Mouse (Mus musculus): ENCODE data around the gene Tro. TPM values are rescaled to one million over a fixed set of nuclear protein-coding genes. Genes with fewer than 3 reads are reported as not detected.

Gene Tro
- polyA plus RNA-seq (2012; fragmentation: generic; extraction: Trizol): 0.08 TPM

DNA sequence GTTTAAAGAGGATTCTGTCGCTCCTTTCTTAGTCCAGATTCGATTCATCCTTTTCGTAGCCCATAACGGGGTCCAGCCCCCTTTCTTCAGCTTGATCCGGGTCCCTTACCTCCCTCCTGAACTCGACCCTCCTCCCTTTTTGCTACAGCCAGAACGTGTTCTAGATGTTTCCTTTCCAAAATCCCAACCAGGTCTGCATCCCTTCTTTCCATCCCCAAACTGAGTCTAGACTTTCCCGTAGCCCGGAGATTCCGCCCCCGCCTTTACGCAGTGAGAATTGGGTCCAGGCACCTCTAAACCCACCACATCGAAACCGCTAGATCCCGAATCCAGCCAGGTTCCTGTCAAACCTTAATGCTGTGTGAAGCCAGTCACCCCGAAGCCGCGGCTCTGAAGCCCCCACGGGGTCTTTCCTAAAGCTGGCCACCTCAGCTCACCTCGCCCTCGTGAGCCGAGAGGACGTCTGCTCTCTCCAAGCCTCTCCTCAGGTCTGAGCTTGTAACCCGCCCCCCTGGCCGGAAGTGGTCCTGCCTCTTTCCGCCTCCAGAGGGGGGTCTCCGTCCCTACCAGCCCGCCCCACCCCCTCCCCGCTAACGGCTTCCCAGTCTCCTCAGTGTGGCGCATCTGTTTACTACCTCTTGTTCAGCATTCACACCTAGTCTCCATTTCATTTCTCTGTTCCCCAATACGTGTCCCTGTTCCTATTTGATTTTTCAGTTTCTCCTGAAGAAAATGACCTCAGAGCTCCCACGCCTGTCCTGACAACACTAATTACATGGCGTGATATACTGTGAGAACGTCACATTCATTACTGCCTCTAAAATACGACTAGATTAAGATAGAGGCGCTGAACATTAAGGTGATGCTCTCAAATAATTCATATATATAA is at the start of gene Tro:
Gene Tro, minus strand, starts transcription at position 676 of the 889 bp plus-strand sequence.
- no peak within 1 kb of the TSS for H3K4me2 ChIP-seq (ENCODE audit: low read depth)
- no peak within 1 kb of the TSS for H3K4me3 ChIP-seq
- TF ChIP-seq MAX (IDR thresholded peaks at IDR 0.05; ENCODE audit: low read depth): no peak
- H3K79me2 ChIP-seq (ENCODE audit: control insufficient read depth, insufficient read depth): no peaks in the 10 kb centered on the region
- H3ac ChIP-seq (ENCODE audit: control insufficient read depth, insufficient read length): no peak within 1 kb of the TSS
- no peaks in the 10 kb centered on the region for H3K36me3 ChIP-seq (ENCODE audit: control insufficient read depth, insufficient read depth)
- peaks cover 7% of the 10 kb centered on the region for H3K27me3 ChIP-seq (ENCODE audit: control insufficient read depth, insufficient read depth, insufficient read length)

DNA sequence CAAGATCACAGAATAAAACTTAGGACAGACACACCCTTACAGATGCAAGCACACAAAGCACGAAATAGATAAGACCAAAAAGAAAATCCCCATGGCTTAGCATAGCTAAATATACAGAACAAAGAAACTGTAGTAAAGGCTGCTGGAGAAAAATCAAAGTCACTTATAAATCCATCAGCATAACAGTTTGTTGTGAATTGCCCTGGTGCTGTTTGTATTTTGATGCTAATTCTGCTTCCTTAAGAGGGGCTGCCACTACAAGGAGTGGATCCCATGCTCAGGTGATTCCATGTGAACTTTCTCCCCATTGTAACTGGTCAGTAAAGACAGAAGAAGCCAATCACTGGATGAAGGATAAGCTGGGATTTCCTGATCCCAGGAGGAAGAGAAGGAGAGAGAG is 20.1 kb upstream of the Tro start:
- H3ac ChIP-seq (ENCODE audit: control insufficient read depth, insufficient read length): no peak overlapping the region
- no peak for TF ChIP-seq MYOG (IDR thresholded peaks at IDR 0.05; ENCODE audit: control insufficient read depth in 1 of 3, insufficient read depth in 1 of 3, insufficient read length in 2 of 3, low read depth in 2 of 3)
- TF ChIP-seq SRF (IDR thresholded peaks at IDR 0.05; ENCODE audit: control insufficient read depth, insufficient read length, low read depth): no peak
- TF ChIP-seq POLR2AphosphoS2 (IDR thresholded peaks at IDR 0.05; ENCODE audit: insufficient read length, low read depth): no peak
- no peak for TF ChIP-seq CEBPB (IDR thresholded peaks at IDR 0.05; ENCODE audit: insufficient read depth, poor library complexity, severe bottlenecking)
- TF ChIP-seq MAX (IDR thresholded peaks at IDR 0.05; ENCODE audit: low read depth): no peak
- TF ChIP-seq MYOD1 (IDR thresholded peaks at IDR 0.05; ENCODE audit: control insufficient read depth in 1 of 3, insufficient read length in 2 of 3, low read depth in 2 of 3): no peak
- TF ChIP-seq USF1 (IDR thresholded peaks at IDR 0.05; ENCODE audit: low read depth): no peak
- TF ChIP-seq POLR2A (IDR thresholded peaks at IDR 0.05; ENCODE audit: insufficient read length, low read depth): no peak
- TF ChIP-seq TCF12 (IDR thresholded peaks at IDR 0.05; ENCODE audit: insufficient read depth, poor library complexity, severe bottlenecking): no peak
- no peak for TF ChIP-seq TCF3 (IDR thresholded peaks at IDR 0.05; ENCODE audit: insufficient read length, low read depth)
- no peak for TF ChIP-seq REST (IDR thresholded peaks at IDR 0.05; ENCODE audit: insufficient read depth, insufficient read length)
- TF ChIP-seq E2F4 (IDR thresholded peaks at IDR 0.05; ENCODE audit: insufficient read depth): no peak

DNA sequence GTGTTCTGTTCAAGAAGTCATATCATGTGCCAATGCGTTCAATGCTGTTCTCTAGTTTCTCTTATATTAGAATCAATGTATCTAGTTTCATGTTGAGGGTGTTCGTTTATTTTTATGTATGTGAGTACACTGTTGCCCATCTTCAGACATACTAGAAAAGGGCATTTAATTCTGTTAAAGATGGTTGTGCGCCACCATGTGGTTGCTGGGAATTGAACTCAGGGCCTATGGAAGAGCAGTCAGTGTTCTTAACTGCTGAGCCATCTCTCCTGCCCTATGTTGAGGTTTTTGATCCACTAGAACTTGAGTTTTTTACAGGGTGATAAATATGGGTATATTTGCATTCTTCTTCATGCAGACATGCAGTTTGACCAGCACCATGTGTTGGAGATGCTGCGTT is 5.4 kb upstream of the Tro start:
- H3K79me2 ChIP-seq (ENCODE audit: control insufficient read depth, insufficient read depth): no peaks in the 10 kb centered on the region
- no peak overlapping the region for H3K4me3 ChIP-seq
- H3K36me3 ChIP-seq (ENCODE audit: control insufficient read depth, insufficient read depth): no peaks in the 10 kb centered on the region
- TF ChIP-seq MAX (IDR thresholded peaks at IDR 0.05; ENCODE audit: low read depth) (no peak), POLR2AphosphoS2 (IDR thresholded peaks at IDR 0.05; ENCODE audit: insufficient read length, low read depth) (no peak), CEBPB (IDR thresholded peaks at IDR 0.05; ENCODE audit: insufficient read depth, poor library complexity, severe bottlenecking) (no peak), REST (IDR thresholded peaks at IDR 0.05; ENCODE audit: insufficient read depth, insufficient read length) (no peak), E2F4 (IDR thresholded peaks at IDR 0.05; ENCODE audit: insufficient read depth) (no peak), MYOG (IDR thresholded peaks at IDR 0.05; ENCODE audit: control insufficient read depth in 1 of 3, insufficient read depth in 1 of 3, insufficient read length in 2 of 3, low read depth in 2 of 3) (no peak), TCF3 (IDR thresholded peaks at IDR 0.05; ENCODE audit: insufficient read length, low read depth) (no peak), TCF12 (IDR thresholded peaks at IDR 0.05; ENCODE audit: insufficient read depth, poor library complexity, severe bottlenecking) (no peak), POLR2A (IDR thresholded peaks at IDR 0.05; ENCODE audit: insufficient read length, low read depth) (no peak), USF1 (IDR thresholded peaks at IDR 0.05; ENCODE audit: low read depth) (no peak), MYOD1 (IDR thresholded peaks at IDR 0.05; ENCODE audit: control insufficient read depth in 1 of 3, insufficient read length in 2 of 3, low read depth in 2 of 3) (no peak), SRF (IDR thresholded peaks at IDR 0.05; ENCODE audit: control insufficient read depth, insufficient read length, low read depth) (no peak)
- H3K4me2 ChIP-seq (ENCODE audit: low read depth): no peak overlapping the region
- H3ac ChIP-seq (ENCODE audit: control insufficient read depth, insufficient read length): no peak overlapping the region
- H3K27me3 ChIP-seq (ENCODE audit: control insufficient read depth, insufficient read depth, insufficient read length): no peaks in the 10 kb centered on the region

More for the DNA sequence above, 20.1 kb upstream of the Tro start:
- H3K79me2 ChIP-seq (ENCODE audit: control insufficient read depth, insufficient read depth): no peaks in the 10 kb centered on the region
- no peaks in the 10 kb centered on the region for H3K36me3 ChIP-seq (ENCODE audit: control insufficient read depth, insufficient read depth)
- H3K4me2 ChIP-seq (ENCODE audit: low read depth): no peak overlapping the region
- H3K27me3 ChIP-seq (ENCODE audit: control insufficient read depth, insufficient read depth, insufficient read length): no peaks in the 10 kb centered on the region
- no peak overlapping the region for H3K4me3 ChIP-seq

DNA sequence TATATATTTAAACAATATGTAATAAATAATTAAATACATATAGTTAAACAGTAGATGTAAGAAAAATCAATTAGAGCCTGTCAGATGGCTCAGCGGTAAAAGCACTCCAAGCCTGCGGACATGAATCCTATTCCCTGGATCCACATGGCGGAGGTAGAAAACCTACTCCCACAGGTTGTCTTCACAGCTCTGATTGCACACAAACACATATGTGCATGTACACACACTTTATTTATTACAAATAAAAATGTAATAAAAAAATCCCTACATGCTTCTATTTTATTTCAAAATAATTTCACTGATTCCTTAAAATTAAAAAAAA is 375 bp upstream of the Tro start:
- Histone ChIP-seq H3K27me3 (ENCODE audit: control insufficient read depth, insufficient read depth, insufficient read length) (peaks cover 7% of the 10 kb centered on the region), H3ac (ENCODE audit: control insufficient read depth, insufficient read length) (no peak overlapping the region), H3K36me3 (ENCODE audit: control insufficient read depth, insufficient read depth) (no peaks in the 10 kb centered on the region), H3K4me2 (ENCODE audit: low read depth) (no peak overlapping the region), H3K79me2 (ENCODE audit: control insufficient read depth, insufficient read depth) (no peaks in the 10 kb centered on the region), H3K4me3 (no peak overlapping the region)
- TF ChIP-seq POLR2AphosphoS2 (IDR thresholded peaks at IDR 0.05; ENCODE audit: insufficient read length, low read depth) (no peak), TCF12 (IDR thresholded peaks at IDR 0.05; ENCODE audit: insufficient read depth, poor library complexity, severe bottlenecking) (no peak), TCF3 (IDR thresholded peaks at IDR 0.05; ENCODE audit: insufficient read length, low read depth) (no peak), USF1 (IDR thresholded peaks at IDR 0.05; ENCODE audit: low read depth) (no peak), POLR2A (IDR thresholded peaks at IDR 0.05; ENCODE audit: insufficient read length, low read depth) (no peak), MAX (IDR thresholded peaks at IDR 0.05; ENCODE audit: low read depth) (no peak), MYOD1 (IDR thresholded peaks at IDR 0.05; ENCODE audit: control insufficient read depth in 1 of 3, insufficient read length in 2 of 3, low read depth in 2 of 3) (no peak), CEBPB (IDR thresholded peaks at IDR 0.05; ENCODE audit: insufficient read depth, poor library complexity, severe bottlenecking) (no peak), E2F4 (IDR thresholded peaks at IDR 0.05; ENCODE audit: insufficient read depth) (no peak), REST (IDR thresholded peaks at IDR 0.05; ENCODE audit: insufficient read depth, insufficient read length) (no peak), SRF (IDR thresholded peaks at IDR 0.05; ENCODE audit: control insufficient read depth, insufficient read length, low read depth) (no peak), MYOG (IDR thresholded peaks at IDR 0.05; ENCODE audit: control insufficient read depth in 1 of 3, insufficient read depth in 1 of 3, insufficient read length in 2 of 3, low read depth in 2 of 3) (no peak)
